Mouse (Mus musculus) intestine, embryonic 16.5 days (tissue): ENCODE measurements at regions not wholly inside any gene's neighbourhood (a gene's known extent, or its start where the extent isn't known, plus 50 kb on each side); places are given as distances from the start of the nearest gene placed in this dataset.

Experiments used
- ATAC-seq: fragments of 200-750 bp; cut with Nextera tagmentation; 2 replicates; pipeline ENCODE4 v1.8.0; 2017; ENCODE audit warnings: moderate TSS enrichment, moderate library complexity
- H3K27ac ChIP-seq: fragments of 300-500 bp; sonication (generic); 2 replicates; pipeline ENCODE4 v1.5.1; 2014; ENCODE audit warnings: mild to moderate bottlenecking, low read length
- H3K27me3 ChIP-seq: fragments of 300-500 bp; sonication (generic); replicated peaks from 2 replicates; pipeline ENCODE4 v1.6.1; 2014; ENCODE audit warnings: low read length, control low read depth, mixed read lengths; ENCODE audit not compliant: control insufficient read depth, insufficient read depth
- H3K36me3 ChIP-seq: fragments of 300-500 bp; sonication (generic); 2 replicates; pipeline ENCODE4 v1.6.1; 2014; ENCODE audit warnings: low read length, control low read depth; ENCODE audit not compliant: control insufficient read depth, insufficient read depth
- H3K4me1 ChIP-seq: fragments of 300-500 bp; sonication (generic); 2 replicates; pipeline ENCODE4 v1.6.1; 2014; ENCODE audit warnings: low read length, control low read depth, mixed read lengths; ENCODE audit not compliant: control insufficient read depth, insufficient read depth
- H3K4me2 ChIP-seq: fragments of 300-500 bp; sonication (generic); 2 replicates; pipeline ENCODE4 v1.6.1; 2014; ENCODE audit warnings: low read depth, low read length, control low read depth
- H3K4me3 ChIP-seq: fragments of 300-500 bp; sonication (generic); 2 replicates; pipeline ENCODE4 v1.5.1; 2014; ENCODE audit warnings: mild to moderate bottlenecking, low read length
- H3K9ac ChIP-seq: fragments of 300-500 bp; sonication (generic); 2 replicates; pipeline ENCODE4 v1.6.1; 2014; ENCODE audit warnings: low read depth, low read length
- H3K9me3 ChIP-seq: fragments of 300-500 bp; sonication (generic); 2 replicates; pipeline ENCODE4 v1.6.1; 2016; ENCODE audit warnings: low read length, control low read depth; ENCODE audit not compliant: control insufficient read depth
- WGBS: fragments of 180-500 bp; shearing (Covaris S2); extraction: QIAGEN DNeasy Blood & Tissue Kit; methylation state at CpG from one replicate; pipeline ENCODE4 v1.1.7; 2014; 5-methylcytosine and 5-hydroxymethylcytosine counted together

- ATAC-seq: no peak
- H3K27ac ChIP-seq: no peak overlapping the region
- WGBS: 69% methylated on average over 1 of the region's 1 CpGs
- no peaks in the 10 kb centered on the region for H3K9me3 ChIP-seq
- no peaks in the 10 kb centered on the region for H3K27me3 ChIP-seq
- no peaks in the 10 kb centered on the region for H3K36me3 ChIP-seq
- no peak overlapping the region for H3K9ac ChIP-seq
- no peak overlapping the region for H3K4me2 ChIP-seq
- no peaks in the 10 kb centered on the region for H3K4me1 ChIP-seq
- no peak overlapping the region for H3K4me3 ChIP-seq
These were observed 87.0 kb upstream of the Foxa2 start for GRCm38 (mm10) chr2:148133811-148134210.

- Histone ChIP-seq H3K4me1 (no peaks in the 10 kb centered on the region), H3K27ac (no peak overlapping the region), H3K27me3 (no peaks in the 10 kb centered on the region), H3K4me3 (no peak overlapping the region), H3K9ac (no peak overlapping the region), H3K9me3 (no peaks in the 10 kb centered on the region), H3K4me2 (no peak overlapping the region), H3K36me3 (no peaks in the 10 kb centered on the region)
- ATAC-seq: no peak
- 65% methylated on average over 4 of the region's 4 CpGs for WGBS
These were observed 95.2 kb upstream of the Foxa2 start for GRCm38 (mm10) chr2:148141936-148142335.

DNA sequence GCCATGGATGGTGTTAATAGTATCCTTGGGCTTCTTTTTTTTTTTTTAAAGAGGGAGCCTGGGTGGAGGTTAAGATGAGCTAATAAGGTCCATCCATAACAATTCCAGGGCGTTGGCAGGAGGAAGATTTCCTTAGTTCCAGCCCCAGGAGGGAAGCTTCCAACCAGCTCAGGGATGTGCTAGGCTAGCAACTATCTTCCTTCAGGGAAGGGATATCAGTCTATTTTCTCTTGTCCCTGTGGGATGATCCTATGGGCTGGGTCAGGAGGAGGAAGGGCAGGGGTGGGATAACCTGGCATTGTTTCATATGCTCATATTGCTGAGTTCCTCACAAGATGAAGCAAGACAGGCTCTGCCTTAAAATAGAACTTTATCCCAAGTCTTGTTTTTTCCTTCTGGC is 98.0 kb upstream of the Foxa2 start:
- no peaks in the 10 kb centered on the region for H3K36me3 ChIP-seq
- no peaks in the 10 kb centered on the region for H3K9me3 ChIP-seq
- H3K4me1 ChIP-seq: no peaks in the 10 kb centered on the region
- no peaks in the 10 kb centered on the region for H3K27me3 ChIP-seq
- H3K27ac ChIP-seq: no peak overlapping the region
- H3K9ac ChIP-seq: no peak overlapping the region
- ATAC-seq: no peak
- 39% methylated on average over 1 of the region's 1 CpGs for WGBS
- no peak overlapping the region for H3K4me2 ChIP-seq
- no peak overlapping the region for H3K4me3 ChIP-seq

DNA sequence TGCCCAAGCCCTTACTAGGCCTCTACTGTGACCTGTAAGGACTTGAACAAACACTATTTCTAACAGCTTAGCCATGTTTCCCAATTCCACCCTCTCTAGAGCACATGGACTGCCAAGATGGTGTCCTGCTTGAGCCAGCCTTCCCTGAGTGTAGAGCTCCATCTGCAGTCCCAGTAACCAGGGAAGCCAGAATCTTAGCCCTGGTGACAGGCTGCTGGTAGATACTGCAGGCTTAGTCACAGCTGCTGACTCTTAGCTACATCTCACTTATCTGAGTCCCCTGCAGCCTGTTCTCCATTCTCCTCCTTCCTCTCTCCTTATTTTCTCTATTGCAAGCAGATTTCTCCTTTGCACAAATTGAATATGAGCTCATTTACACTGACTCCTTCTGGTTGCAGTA is 101.5 kb upstream of the Foxa2 start:
- H3K27me3 ChIP-seq: no peaks in the 10 kb centered on the region
- no peaks in the 10 kb centered on the region for H3K9me3 ChIP-seq
- H3K4me2 ChIP-seq: no peak overlapping the region
- no peak for ATAC-seq
- no peak overlapping the region for H3K9ac ChIP-seq
- H3K4me1 ChIP-seq: no peaks in the 10 kb centered on the region
- no peak overlapping the region for H3K27ac ChIP-seq
- H3K36me3 ChIP-seq: no peaks in the 10 kb centered on the region
- H3K4me3 ChIP-seq: no peak overlapping the region

DNA sequence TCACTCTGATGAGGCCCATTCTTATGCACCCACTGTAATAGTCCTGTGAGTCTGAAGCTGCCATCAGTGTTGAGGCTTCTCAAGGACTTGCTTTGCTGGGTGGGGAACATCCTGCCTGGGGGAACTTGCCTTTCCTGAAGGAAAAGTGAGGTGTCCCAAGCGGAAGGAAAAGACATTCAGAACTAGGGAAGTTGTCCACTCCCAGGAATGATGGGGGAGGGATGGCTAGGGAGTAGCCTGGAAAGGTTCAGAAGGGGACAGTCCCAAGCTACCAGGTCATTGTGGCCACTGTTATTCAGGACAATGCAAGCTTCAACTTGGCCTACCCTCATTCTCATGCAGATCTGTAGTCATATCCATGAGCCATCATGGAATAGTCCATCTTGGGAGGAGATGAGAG is 102.7 kb upstream of the Foxa2 start:
- H3K4me2 ChIP-seq: no peak overlapping the region
- no peaks in the 10 kb centered on the region for H3K36me3 ChIP-seq
- no peaks in the 10 kb centered on the region for H3K27me3 ChIP-seq
- H3K4me1 ChIP-seq: no peaks in the 10 kb centered on the region
- H3K9ac ChIP-seq: no peak overlapping the region
- no peak for ATAC-seq
- no peaks in the 10 kb centered on the region for H3K9me3 ChIP-seq
- 92% methylated on average over 1 of the region's 1 CpGs for WGBS
- no peak overlapping the region for H3K27ac ChIP-seq
- H3K4me3 ChIP-seq: no peak overlapping the region

DNA sequence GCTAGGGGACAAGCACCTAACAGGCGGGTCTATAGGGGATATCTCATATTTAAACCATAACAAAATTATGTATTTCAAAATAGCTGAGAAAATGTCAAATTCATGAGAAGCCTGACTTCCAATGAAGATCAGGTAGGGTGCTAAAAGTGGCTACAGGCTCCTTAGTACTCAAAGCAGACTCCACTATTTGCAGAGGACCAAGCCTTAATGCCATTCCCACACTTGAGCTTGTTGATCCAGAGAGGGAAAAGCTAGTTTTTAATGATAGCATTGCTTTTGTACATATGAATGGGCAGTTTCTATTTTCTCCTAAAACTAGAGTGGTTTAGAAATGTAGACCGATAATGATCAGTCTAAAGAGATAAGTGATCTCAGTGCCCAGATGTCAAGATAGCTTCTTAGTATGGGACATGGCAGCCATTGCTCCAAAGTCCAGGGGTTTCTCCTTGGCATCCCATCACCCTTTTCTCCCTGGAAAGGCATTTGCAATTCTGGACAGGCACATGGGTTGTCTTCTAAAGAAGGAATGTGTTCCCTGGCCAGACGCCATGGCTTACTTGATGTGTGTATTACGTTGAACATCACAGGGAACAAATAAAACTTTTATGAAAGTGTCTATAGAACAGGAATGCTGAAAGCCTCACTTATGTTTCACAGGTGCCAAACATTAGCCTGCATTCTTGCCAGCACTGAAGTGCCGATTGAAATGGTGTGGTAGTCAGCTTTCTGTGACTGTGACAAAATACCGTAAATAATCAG is 106.9 kb upstream of the Foxa2 start:
- Histone ChIP-seq H3K4me3 (no peak overlapping the region), H3K9ac (no peak overlapping the region), H3K27ac (no peak overlapping the region), H3K4me1 (no peaks in the 10 kb centered on the region), H3K27me3 (no peaks in the 10 kb centered on the region), H3K36me3 (no peaks in the 10 kb centered on the region), H3K9me3 (no peaks in the 10 kb centered on the region), H3K4me2 (no peak overlapping the region)
- 83% methylated on average over 6 of the region's 6 CpGs for WGBS
- ATAC-seq: no peak

GRCm38 (mm10) chr2:148156122-148156521 is 109.4 kb upstream of the Foxa2 start:
- Histone ChIP-seq H3K4me3 (no peak overlapping the region), H3K27me3 (no peaks in the 10 kb centered on the region), H3K27ac (no peak overlapping the region), H3K36me3 (no peaks in the 10 kb centered on the region), H3K4me1 (no peaks in the 10 kb centered on the region), H3K9ac (no peak overlapping the region), H3K9me3 (no peaks in the 10 kb centered on the region), H3K4me2 (no peak overlapping the region)
- no peak for ATAC-seq
- 81% methylated on average over 2 of the region's 2 CpGs for WGBS

GRCm38 (mm10) chr2:148159028-148159600 is 112.3 kb upstream of the Foxa2 start:
- Histone ChIP-seq H3K4me3 (no peak overlapping the region), H3K27ac (no peak overlapping the region), H3K9me3 (no peaks in the 10 kb centered on the region), H3K4me2 (no peak overlapping the region), H3K9ac (no peak overlapping the region), H3K36me3 (no peaks in the 10 kb centered on the region), H3K4me1 (no peaks in the 10 kb centered on the region), H3K27me3 (no peaks in the 10 kb centered on the region)
- ATAC-seq: no peak
- 59% methylated on average over 8 of the region's 8 CpGs for WGBS

GRCm38 (mm10) chr2:148160997-148161396 is 114.2 kb upstream of the Foxa2 start:
- no peak overlapping the region for H3K4me3 ChIP-seq
- no peaks in the 10 kb centered on the region for H3K27me3 ChIP-seq
- no peaks in the 10 kb centered on the region for H3K4me1 ChIP-seq
- no peaks in the 10 kb centered on the region for H3K9me3 ChIP-seq
- no peak overlapping the region for H3K4me2 ChIP-seq
- H3K9ac ChIP-seq: no peak overlapping the region
- WGBS: 88% methylated on average over 12 of the region's 12 CpGs
- no peak for ATAC-seq
- no peaks in the 10 kb centered on the region for H3K36me3 ChIP-seq
- H3K27ac ChIP-seq: no peak overlapping the region

- Histone ChIP-seq H3K4me3 (no peak overlapping the region), H3K4me2 (no peak overlapping the region), H3K9ac (no peak overlapping the region), H3K9me3 (no peaks in the 10 kb centered on the region), H3K27ac (no peak overlapping the region), H3K4me1 (no peaks in the 10 kb centered on the region), H3K27me3 (no peaks in the 10 kb centered on the region), H3K36me3 (no peaks in the 10 kb centered on the region)
- no peak for ATAC-seq
- 79% methylated on average over 1 of the region's 1 CpGs for WGBS
These were observed 115.2 kb upstream of the Foxa2 start for GRCm38 (mm10) chr2:148161966-148162365.
